Comparison of ENCODE assay signal across 1 mouse cellular context in the genomic region with DNA sequence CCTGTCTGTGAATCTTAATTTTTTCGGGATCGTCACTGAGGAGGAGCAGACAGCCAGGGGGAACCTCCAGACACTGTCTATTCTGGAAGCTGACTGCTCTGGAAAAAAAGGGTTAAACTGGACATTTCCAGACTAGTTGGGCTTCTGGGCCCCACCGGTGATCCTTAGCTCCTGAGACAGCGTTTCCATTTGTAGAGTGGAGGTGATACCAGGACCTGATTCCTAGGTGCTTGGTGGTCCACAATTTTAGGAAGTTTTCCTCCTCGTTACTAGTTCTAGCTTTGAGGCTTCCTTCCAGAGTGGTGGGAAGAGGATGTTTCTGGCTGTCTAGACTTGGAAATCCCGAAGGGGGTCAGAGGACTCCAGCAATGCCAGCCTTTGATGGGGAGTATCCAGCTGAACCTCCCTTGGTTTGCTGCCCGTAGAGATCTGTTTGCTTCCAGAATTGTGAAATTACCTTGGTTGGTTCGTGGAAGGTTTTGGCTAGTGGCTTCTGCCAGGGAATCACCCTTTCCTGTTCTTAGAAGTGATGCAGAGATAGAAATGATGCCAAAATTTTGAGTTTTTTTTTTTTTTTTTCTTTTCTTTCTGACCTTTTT.
TF ChIP-seq lines count a peak whose summit lies in the region.

No protein-coding gene starts in this region.

TF ChIP-seq in CH12.LX, 34 proteins besides CTCF, POLR2A, EP300 and RAD21:
- TF ChIP-seq NRF1 (IDR thresholded peaks at IDR 0.05; ENCODE audit: low read depth, low read length) (no peak), PAX5 (IDR thresholded peaks at IDR 0.05; ENCODE audit: low read length) (no peak), BHLHE40 (IDR thresholded peaks at IDR 0.05; ENCODE audit: low read depth, low read length) (no peak), USF2 (conservative IDR thresholded peaks at IDR 0.05; ENCODE audit: low read depth, low read length) (no peak), GABPA (IDR thresholded peaks at IDR 0.05; ENCODE audit: insufficient replicate concordance, low read depth, low read length) (no peak), ZC3H11A (IDR thresholded peaks at IDR 0.05; ENCODE audit: low read depth, low read length) (no peak)
